Mouse (Mus musculus): Measurements from ENCODE around the gene Mogs.

DNA sequence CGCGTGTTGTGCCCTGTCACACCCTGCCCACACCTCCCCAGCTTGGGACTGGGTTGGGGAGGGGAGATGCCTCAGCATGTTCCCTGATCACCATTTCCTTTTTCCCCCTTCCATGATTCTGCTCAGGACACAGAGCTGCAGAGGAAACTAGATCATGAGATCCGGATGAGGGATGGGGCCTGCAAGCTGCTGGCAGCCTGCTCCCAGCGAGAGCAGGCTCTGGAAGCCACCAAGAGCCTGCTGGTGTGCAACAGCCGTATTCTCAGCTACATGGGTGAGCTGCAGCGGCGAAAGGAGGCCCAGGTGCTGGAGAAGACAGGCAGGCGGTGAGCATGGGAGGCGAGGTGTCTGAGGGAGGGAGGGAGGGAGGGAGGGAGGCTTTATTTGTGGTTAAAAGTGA lies 30.5 kb downstream of the Mogs start:
- TF ChIP-seq POLR2A (IDR thresholded peaks at IDR 0.05; ENCODE audit: low read depth, low read length) (no peak), CTCF (IDR thresholded peaks at IDR 0.05; ENCODE audit: borderline replicate concordance, insufficient read depth, low read length) (no peak)
